ENCODE assay signal across 8 mouse cellular contexts in genomic region chr4:149840511-149841292, GRCm38 (mm10).
DNase-seq lines count a peak whose midpoint lies in the region; ATAC-seq and TF ChIP-seq lines count a peak whose summit lies in the region.

No protein-coding gene starts in this region.

- peaks cover 12% of the 10 kb centered on the region; the same call in 1 of the 2 replicates for H3K4me1 ChIP-seq in hindbrain, embryonic 10.5 days (replicated peaks)
- H3K4me1 ChIP-seq in hindbrain, embryonic 12.5 days, result peaks cover 8% of the 10 kb centered on the region
- no peaks in the 10 kb centered on the region for H3K4me1 ChIP-seq in forebrain, postnatal 0 days (ENCODE audit: insufficient read depth)
- peaks cover 17% of the 10 kb centered on the region for H3K4me1 ChIP-seq in heart, embryonic 16.5 days (ENCODE audit: control insufficient read depth, insufficient read depth, low read length)

- WGBS in hindbrain, embryonic 10.5 days, result 77% methylated on average over 12 of the region's 12 CpGs
- 64% methylated on average over 12 of the region's 12 CpGs for WGBS in hindbrain, embryonic 12.5 days
- 61% methylated on average over 12 of the region's 12 CpGs for WGBS in forebrain, postnatal 0 days
- WGBS in heart, embryonic 16.5 days, result 55% methylated on average over 12 of the region's 12 CpGs

- ATAC-seq in hindbrain, embryonic 12.5 days (ENCODE audit: low FRiP score), result no peak
- peak; percentile 92 for ATAC-seq in forebrain, postnatal 0 days
- ATAC-seq in heart, embryonic 16.5 days (replicated peaks; ENCODE audit: extremely low read depth, insufficient read depth, low FRiP score), result peak; percentile 84

- H3K9ac ChIP-seq in hindbrain, embryonic 12.5 days, result no peak overlapping the region
- H3K9ac ChIP-seq in forebrain, postnatal 0 days, result no peak overlapping the region
- H3K9ac ChIP-seq in heart, embryonic 16.5 days (ENCODE audit: low read length), result 0 out of 2 replicates have a peak overlapping the region, but pooled peaks have one; percentile 5

- H3K4me3 ChIP-seq in hindbrain, embryonic 10.5 days, result no peak overlapping the region
- no peak overlapping the region for H3K4me3 ChIP-seq in hindbrain, embryonic 12.5 days
- no peak overlapping the region for H3K4me3 ChIP-seq in forebrain, postnatal 0 days (ENCODE audit: low read depth, low read length)
- H3K4me3 ChIP-seq in heart, embryonic 16.5 days (ENCODE audit: low read length), result no peak overlapping the region

- no peak for TF ChIP-seq CTCF in forebrain, postnatal 0 days (IDR thresholded peaks at IDR 0.05; ENCODE audit: low read depth)

- DNase-seq in hindbrain, embryonic 10.5 days (ENCODE audit: low spot score), result no peak
- peak; percentile 54 for DNase-seq in forebrain, postnatal 0 days
- DNase-seq in left cerebral cortex, postnatal 25 days (ENCODE audit: low spot score in 2 of 2), result peak; percentile 69 to 95
- DNase-seq in right cerebral cortex, postnatal 36 days (ENCODE audit: low spot score in 2 of 2), result peak; percentile 82 to 85
- no peak for DNase-seq in MN1 (ENCODE audit: low spot score)
- no peak for DNase-seq in kidney, postnatal 36 days

- intact Hi-C loops in left cerebral cortex, postnatal 25 days (cut with DNase I), result loop anchor here (1.0 kb wide), 1 partner anchor 190 kb away; no protein-coding TSS in a partner anchor

- no peaks in the 10 kb centered on the region for H3K9me3 ChIP-seq in hindbrain, embryonic 10.5 days
- H3K9me3 ChIP-seq in hindbrain, embryonic 12.5 days (replicated peaks), result no peaks in the 10 kb centered on the region; the same call in 1 of the 2 replicates
- H3K9me3 ChIP-seq in forebrain, postnatal 0 days (ENCODE audit: low read length), result no peaks in the 10 kb centered on the region
- H3K9me3 ChIP-seq in heart, embryonic 16.5 days (replicated peaks; ENCODE audit: control insufficient read depth, low read length), result peaks cover 5% of the 10 kb centered on the region; the same call in 1 of the 2 replicates

- H3K4me2 ChIP-seq in hindbrain, embryonic 12.5 days (replicated peaks), result no peak overlapping the region
- no peak overlapping the region for H3K4me2 ChIP-seq in forebrain, postnatal 0 days (ENCODE audit: low read depth)
- no peak overlapping the region for H3K4me2 ChIP-seq in heart, embryonic 16.5 days (ENCODE audit: low read depth, low read length)

- H3K36me3 ChIP-seq in hindbrain, embryonic 10.5 days, result no peaks in the 10 kb centered on the region
- H3K36me3 ChIP-seq in hindbrain, embryonic 12.5 days, result no peaks in the 10 kb centered on the region
- no peaks in the 10 kb centered on the region for H3K36me3 ChIP-seq in forebrain, postnatal 0 days (ENCODE audit: insufficient read depth)
- H3K36me3 ChIP-seq in heart, embryonic 16.5 days (ENCODE audit: control insufficient read depth, insufficient read depth), result no peaks in the 10 kb centered on the region

- no peaks in the 10 kb centered on the region for H3K27me3 ChIP-seq in hindbrain, embryonic 10.5 days (ENCODE audit: insufficient read depth, poor library complexity, severe bottlenecking)
- no peaks in the 10 kb centered on the region for H3K27me3 ChIP-seq in hindbrain, embryonic 12.5 days
- H3K27me3 ChIP-seq in forebrain, postnatal 0 days (ENCODE audit: insufficient read depth, low read length), result no peaks in the 10 kb centered on the region
- H3K27me3 ChIP-seq in heart, embryonic 16.5 days (ENCODE audit: control insufficient read depth, insufficient read depth, low read length), result no peaks in the 10 kb centered on the region

- H3K27ac ChIP-seq in hindbrain, embryonic 10.5 days, result peak overlapping the region; percentile 53; the same call in 1 of the 2 replicates
- H3K27ac ChIP-seq in hindbrain, embryonic 12.5 days, result no peak overlapping the region
- no peak overlapping the region for H3K27ac ChIP-seq in forebrain, postnatal 0 days (ENCODE audit: low read depth, low read length)
- peak overlapping the region; percentile 64 for H3K27ac ChIP-seq in heart, embryonic 16.5 days (ENCODE audit: low read length)

Comparison
In these comparisons a context has a peak if more than half of its experiments do, and no peak if none do; other contexts are left out.
1. H3K27ac ChIP-seq: peak in hindbrain, embryonic 10.5 days (single experiment) and heart, embryonic 16.5 days (single experiment); none in hindbrain, embryonic 12.5 days (single experiment) and forebrain, postnatal 0 days (single experiment).
2. DNase-seq: peak in forebrain, postnatal 0 days (single experiment), left cerebral cortex, postnatal 25 days (2 of 2) and right cerebral cortex, postnatal 36 days (2 of 2); none in hindbrain, embryonic 10.5 days (single experiment), MN1 (single experiment) and kidney, postnatal 36 days (0 of 2).